In genomic region chr4:152325574-152326411, GRCm38 (mm10) we compare ENCODE assay signal across 8 mouse cellular contexts. TPM values are rescaled to one million over a fixed set of nuclear protein-coding genes. Genes with fewer than 3 reads are reported as not detected.
A peak's percentile ranks its signal among the peaks of the same experiment; 100 is the strongest.
DNase-seq lines count a peak whose midpoint lies in the region; ATAC-seq lines count a peak whose summit lies in the region.

TSS of gene Rpl22 (plus strand) at chr4:152325742.

- H3K9me3 ChIP-seq in intestine, embryonic 14.5 days (ENCODE audit: control insufficient read depth, low read length): no peaks in the 10 kb centered on the region

- no peaks in the 10 kb centered on the region for H3K27me3 ChIP-seq in intestine, embryonic 14.5 days (replicated peaks; ENCODE audit: control insufficient read depth, insufficient read depth, low read length)

- peaks cover 15% of the 10 kb centered on the region for H3K4me1 ChIP-seq in intestine, embryonic 14.5 days (replicated peaks; ENCODE audit: control insufficient read depth, insufficient read depth, low read length)

- peak; percentile 82 to 83 for DNase-seq in adrenal gland, adult 18-20 months (ENCODE audit: low spot score in 2 of 2)
- peak; percentile 98 for DNase-seq in embryo, embryonic 11 days
- peak; percentile 94 for DNase-seq in gastrocnemius, postnatal 25 days
- DNase-seq in intestine, embryonic 14.5 days (ENCODE audit: low spot score): peak; percentile 93
- peak; percentile 95 to 98 for DNase-seq in left cerebral cortex, postnatal 14 days (ENCODE audit: low spot score in 2 of 2)
- DNase-seq in mesoderm, embryonic 11.5 days (ENCODE audit: low read depth, low spot score): peak; percentile 98
- peak; percentile 94 to 95 for DNase-seq in right cerebral cortex, postnatal 36 days (ENCODE audit: low spot score in 2 of 2)
- DNase-seq in yolk sac, embryonic 10.5 days (ENCODE audit: low spot score): peak; percentile 96

- peak within 1 kb of the TSS; percentile 94 for H3K9ac ChIP-seq in intestine, embryonic 14.5 days (ENCODE audit: low read length)

- H3K4me3 ChIP-seq in intestine, embryonic 14.5 days (ENCODE audit: low read depth, low read length): peak within 1 kb of the TSS; percentile 91

- H3K27ac ChIP-seq in intestine, embryonic 14.5 days (ENCODE audit: low read depth): peak within 1 kb of the TSS; percentile 40; the same call in 1 of the 2 replicates

- peak within 1 kb of the TSS; percentile 91 for H3K4me2 ChIP-seq in intestine, embryonic 14.5 days (ENCODE audit: low read length)

- intact Hi-C loops in left cerebral cortex, postnatal 14 days (cut with DNase I): no loop called here

- peaks cover 30% of the 10 kb centered on the region for H3K36me3 ChIP-seq in intestine, embryonic 14.5 days (ENCODE audit: control insufficient read depth, insufficient read depth, low read length)

- ATAC-seq in intestine, embryonic 14.5 days (replicated peaks; ENCODE audit: low FRiP score, low TSS enrichment, low read depth): peak; percentile 97

- WGBS in intestine, embryonic 14.5 days: under 1% methylated on average over 70 of the region's 70 CpGs

RNA-seq across cellular contexts. Expression of gene Rpl22, which starts in this region (rescaled TPM):
- total RNA-seq in adrenal gland, adult 18-20 months (2021): 100 to 1,000 TPM; 443 to 509 TPM
- 100 to 1,000 TPM; 194 to 222 TPM for total RNA-seq in gastrocnemius, postnatal 25 days (2021)
- polyA plus RNA-seq in intestine, embryonic 14.5 days (2014; fragmentation: Nextera tagmentation; extraction: Ambion mirVana): 473 and 504 TPM in 2 replicates
- 100 to 1,000 TPM; 182 to 187 TPM for total RNA-seq in left cerebral cortex, postnatal 14 days (2021)

Comparison
In these comparisons a context has a peak if more than half of its experiments do, and no peak if none do; other contexts are left out.
1. Peak in every context shown above with its lines: DNase-seq, ATAC-seq, H3K4me3 ChIP-seq and H3K27ac ChIP-seq.